Mouse (Mus musculus): ENCODE measurements at regions not wholly inside any gene's neighbourhood (a gene's known extent, or its start where the extent isn't known, plus 50 kb on each side); places are given as distances from the start of the nearest gene placed in this dataset.
"Not testable (repeated sequence)": the region's sequence is repeated elsewhere in the genome, so short reads cannot be mapped to it uniquely, and the experiment has no call there.

DNA sequence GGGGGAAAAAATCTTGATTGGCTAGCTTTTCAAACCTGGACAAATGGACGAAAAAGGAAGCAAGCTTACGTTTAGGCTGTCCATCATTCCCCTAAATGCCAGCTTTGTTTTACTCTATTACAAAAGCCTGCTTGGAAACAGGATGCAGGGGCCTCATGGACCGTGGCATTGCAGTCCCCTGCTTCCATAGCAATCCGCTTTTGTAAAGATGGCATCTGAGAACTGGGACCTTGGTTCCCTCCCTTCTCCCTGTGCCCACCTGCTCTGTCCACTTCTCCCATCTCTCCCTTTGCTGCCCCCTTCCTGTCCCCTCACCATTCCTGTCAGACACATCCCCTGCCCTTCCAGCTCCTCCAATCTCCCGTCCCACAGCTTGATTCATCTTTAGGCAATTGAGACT is 149.7 kb downstream of the Gxylt1 start:
- no peak overlapping the region for H3K9ac ChIP-seq (ENCODE audit: low read depth, poor library complexity, severe bottlenecking)
- H3K9me3 ChIP-seq (replicated peaks; ENCODE audit: control insufficient read depth, insufficient read depth, low read length, poor library complexity, severe bottlenecking) = no peaks in the 10 kb centered on the region
- no peaks in the 10 kb centered on the region for H3K27me3 ChIP-seq (ENCODE audit: control insufficient read depth, insufficient read depth, low read length, poor library complexity, severe bottlenecking)
- no peak overlapping the region for H3K27ac ChIP-seq (ENCODE audit: insufficient read depth, low read length)
- H3K4me1 ChIP-seq (ENCODE audit: control insufficient read depth, insufficient read depth, low read length) = no peaks in the 10 kb centered on the region
- H3K36me3 ChIP-seq (ENCODE audit: control insufficient read depth, insufficient read depth, low read length, poor library complexity, severe bottlenecking) = no peaks in the 10 kb centered on the region
- H3K4me3 ChIP-seq (ENCODE audit: low read depth, low read length) = no peak overlapping the region
- no peak for TF ChIP-seq CTCF (IDR thresholded peaks at IDR 0.05; ENCODE audit: low read depth, low read length)
- TF ChIP-seq EP300 (IDR thresholded peaks at IDR 0.05; ENCODE audit: insufficient read depth, low read depth, low read length) = no peak
- no peak for TF ChIP-seq POLR2A (IDR thresholded peaks at IDR 0.05; ENCODE audit: insufficient read depth, low read length)

GRCm38 (mm10) chr15:93121156-93121555 is 153.8 kb downstream of the Gxylt1 start:
- no peak overlapping the region for H3K27ac ChIP-seq (ENCODE audit: insufficient read depth, low read length)
- no peak overlapping the region for H3K9ac ChIP-seq (ENCODE audit: low read depth, poor library complexity, severe bottlenecking)
- TF ChIP-seq POLR2A (IDR thresholded peaks at IDR 0.05; ENCODE audit: insufficient read depth, low read length) (no peak), CTCF (IDR thresholded peaks at IDR 0.05; ENCODE audit: low read depth, low read length) (no peak), EP300 (IDR thresholded peaks at IDR 0.05; ENCODE audit: insufficient read depth, low read depth, low read length) (no peak)

DNA sequence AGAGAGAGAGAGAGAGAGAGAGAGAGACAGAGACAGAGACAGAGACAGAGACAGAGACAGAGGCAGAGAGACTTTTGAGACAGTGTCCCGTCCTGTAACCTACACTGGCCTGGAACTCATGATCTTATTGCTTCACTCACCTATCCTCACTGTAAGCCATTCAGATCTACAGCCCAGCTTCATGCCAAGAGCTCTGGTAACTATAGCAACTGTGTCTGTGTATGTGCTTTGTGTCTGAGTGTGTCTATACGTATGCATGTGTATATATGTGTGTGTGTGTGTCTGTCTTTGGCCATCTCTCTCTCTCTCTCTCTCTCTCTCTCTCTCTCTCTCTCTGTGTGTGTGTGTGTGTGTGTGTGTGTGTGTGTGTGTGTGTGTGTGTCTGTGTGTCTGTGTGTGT is 157.2 kb downstream of the Gxylt1 start:
- H3K9ac ChIP-seq (ENCODE audit: low read depth, poor library complexity, severe bottlenecking); H3K9me3 ChIP-seq (replicated peaks; ENCODE audit: control insufficient read depth, insufficient read depth, low read length, poor library complexity, severe bottlenecking); H3K27me3 ChIP-seq (ENCODE audit: control insufficient read depth, insufficient read depth, low read length, poor library complexity, severe bottlenecking); H3K27ac ChIP-seq (ENCODE audit: insufficient read depth, low read length); H3K4me1 ChIP-seq (ENCODE audit: control insufficient read depth, insufficient read depth, low read length); H3K36me3 ChIP-seq (ENCODE audit: control insufficient read depth, insufficient read depth, low read length, poor library complexity, severe bottlenecking); H3K4me3 ChIP-seq (ENCODE audit: low read depth, low read length): not testable (repeated sequence)

More at GRCm38 (mm10) chr15:93121156-93121555, 153.8 kb downstream of the Gxylt1 start:
- H3K36me3 ChIP-seq (ENCODE audit: control insufficient read depth, insufficient read depth, low read length, poor library complexity, severe bottlenecking) = no peaks in the 10 kb centered on the region
- H3K4me3 ChIP-seq (ENCODE audit: low read depth, low read length) = no peak overlapping the region
- no peaks in the 10 kb centered on the region for H3K27me3 ChIP-seq (ENCODE audit: control insufficient read depth, insufficient read depth, low read length, poor library complexity, severe bottlenecking)
- no peaks in the 10 kb centered on the region for H3K9me3 ChIP-seq (replicated peaks; ENCODE audit: control insufficient read depth, insufficient read depth, low read length, poor library complexity, severe bottlenecking)
- H3K4me1 ChIP-seq (ENCODE audit: control insufficient read depth, insufficient read depth, low read length) = no peaks in the 10 kb centered on the region

DNA sequence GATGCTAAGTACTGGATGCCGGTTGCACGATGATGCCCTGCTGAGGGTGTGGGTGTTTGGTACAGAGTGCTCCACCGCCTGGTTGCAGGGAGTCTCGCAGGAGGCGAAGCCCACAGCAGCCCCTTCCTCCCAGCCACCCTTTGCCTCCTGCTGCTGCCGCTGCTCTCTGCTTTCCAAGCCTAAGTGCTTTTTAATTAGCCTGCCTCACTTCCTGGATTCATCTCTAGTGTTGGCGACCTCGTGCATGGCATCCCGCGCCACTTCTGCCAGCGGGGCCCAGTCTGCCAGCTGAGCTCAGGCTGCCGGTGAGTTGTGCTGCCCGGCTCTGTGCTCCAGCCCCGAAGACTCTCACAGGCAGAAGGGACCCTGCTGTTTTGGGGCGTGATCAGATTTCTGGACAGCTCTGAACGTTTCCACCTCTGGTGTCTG is 159.3 kb downstream of the Gxylt1 start:
- no peaks in the 10 kb centered on the region for H3K4me1 ChIP-seq (ENCODE audit: control insufficient read depth, insufficient read depth, low read length)
- no peaks in the 10 kb centered on the region for H3K27me3 ChIP-seq (ENCODE audit: control insufficient read depth, insufficient read depth, low read length, poor library complexity, severe bottlenecking)
- no peak overlapping the region for H3K27ac ChIP-seq (ENCODE audit: insufficient read depth, low read length)
- H3K4me3 ChIP-seq (ENCODE audit: low read depth, low read length) = peak overlapping the region; percentile 24
- H3K36me3 ChIP-seq (ENCODE audit: control insufficient read depth, insufficient read depth, low read length, poor library complexity, severe bottlenecking) = no peaks in the 10 kb centered on the region
- no peak overlapping the region for H3K9ac ChIP-seq (ENCODE audit: low read depth, poor library complexity, severe bottlenecking)
- peak; percentile 37 for TF ChIP-seq CTCF (IDR thresholded peaks at IDR 0.05; ENCODE audit: low read depth, low read length)
- no peak for TF ChIP-seq EP300 (IDR thresholded peaks at IDR 0.05; ENCODE audit: insufficient read depth, low read depth, low read length)
- no peak for TF ChIP-seq POLR2A (IDR thresholded peaks at IDR 0.05; ENCODE audit: insufficient read depth, low read length)
- H3K9me3 ChIP-seq (replicated peaks; ENCODE audit: control insufficient read depth, insufficient read depth, low read length, poor library complexity, severe bottlenecking) = peaks cover 8% of the 10 kb centered on the region; the same call in 1 of the 2 replicates

- no peaks in the 10 kb centered on the region for H3K9me3 ChIP-seq (replicated peaks; ENCODE audit: control insufficient read depth, insufficient read depth, low read length, poor library complexity, severe bottlenecking)
- no peaks in the 10 kb centered on the region for H3K36me3 ChIP-seq (ENCODE audit: control insufficient read depth, insufficient read depth, low read length, poor library complexity, severe bottlenecking)
- no peak overlapping the region for H3K9ac ChIP-seq (ENCODE audit: low read depth, poor library complexity, severe bottlenecking)
- no peaks in the 10 kb centered on the region for H3K27me3 ChIP-seq (ENCODE audit: control insufficient read depth, insufficient read depth, low read length, poor library complexity, severe bottlenecking)
- no peak overlapping the region for H3K27ac ChIP-seq (ENCODE audit: insufficient read depth, low read length)
- H3K4me1 ChIP-seq (ENCODE audit: control insufficient read depth, insufficient read depth, low read length) = no peaks in the 10 kb centered on the region
- H3K4me3 ChIP-seq (ENCODE audit: low read depth, low read length) = no peak overlapping the region
- TF ChIP-seq POLR2A (IDR thresholded peaks at IDR 0.05; ENCODE audit: insufficient read depth, low read length) (no peak), CTCF (IDR thresholded peaks at IDR 0.05; ENCODE audit: low read depth, low read length) (no peak), EP300 (IDR thresholded peaks at IDR 0.05; ENCODE audit: insufficient read depth, low read depth, low read length) (no peak)
These were observed 170.0 kb downstream of the Gxylt1 start for GRCm38 (mm10) chr15:93104936-93105335.

DNA sequence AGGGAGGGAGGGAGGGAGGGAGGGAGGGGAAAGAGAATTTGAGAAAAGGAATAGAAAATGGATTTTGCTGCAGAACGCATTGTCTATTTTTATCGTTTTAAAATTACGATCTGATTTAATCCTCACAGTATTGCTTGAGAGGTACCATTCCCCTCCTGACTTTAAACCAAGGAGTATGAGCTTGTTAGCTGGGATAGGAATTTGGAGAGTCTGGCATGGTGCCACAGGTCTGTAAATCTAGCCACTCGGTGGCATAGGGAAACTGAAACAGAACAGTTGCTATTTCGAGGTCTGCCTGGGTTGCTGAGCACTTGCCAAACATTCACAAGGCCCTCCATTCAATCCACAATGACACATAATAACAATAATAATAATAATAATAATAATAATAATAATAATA is 171.6 kb downstream of the Gxylt1 start:
- H3K27ac ChIP-seq (ENCODE audit: insufficient read depth, low read length) = no peak overlapping the region
- no peak overlapping the region for H3K9ac ChIP-seq (ENCODE audit: low read depth, poor library complexity, severe bottlenecking)
- no peak overlapping the region for H3K4me3 ChIP-seq (ENCODE audit: low read depth, low read length)
- TF ChIP-seq EP300 (IDR thresholded peaks at IDR 0.05; ENCODE audit: insufficient read depth, low read depth, low read length) = no peak
- TF ChIP-seq POLR2A (IDR thresholded peaks at IDR 0.05; ENCODE audit: insufficient read depth, low read length) = no peak
- no peak for TF ChIP-seq CTCF (IDR thresholded peaks at IDR 0.05; ENCODE audit: low read depth, low read length)
- no peaks in the 10 kb centered on the region for H3K36me3 ChIP-seq (ENCODE audit: control insufficient read depth, insufficient read depth, low read length, poor library complexity, severe bottlenecking)
- H3K27me3 ChIP-seq (ENCODE audit: control insufficient read depth, insufficient read depth, low read length, poor library complexity, severe bottlenecking) = no peaks in the 10 kb centered on the region
- no peaks in the 10 kb centered on the region for H3K9me3 ChIP-seq (replicated peaks; ENCODE audit: control insufficient read depth, insufficient read depth, low read length, poor library complexity, severe bottlenecking)
- H3K4me1 ChIP-seq (ENCODE audit: control insufficient read depth, insufficient read depth, low read length) = no peaks in the 10 kb centered on the region
